Mouse (Mus musculus): ENCODE measurements at regions not wholly inside any gene's neighbourhood (a gene's known extent, or its start where the extent isn't known, plus 50 kb on each side); places are given as distances from the start of the nearest gene placed in this dataset.

- Histone ChIP-seq H3K4me3 (no peak overlapping the region), H3K9ac (no peak overlapping the region), H3K27me3 (no peaks in the 10 kb centered on the region), H3K4me2 (no peak overlapping the region), H3K36me3 (no peaks in the 10 kb centered on the region), H3K9me3 (replicated peaks) (no peaks in the 10 kb centered on the region), H3K4me1 (replicated peaks) (no peaks in the 10 kb centered on the region), H3K27ac (no peak overlapping the region)
- WGBS = 76% methylated on average over 1 of the region's 1 CpGs
- no peak for ATAC-seq (replicated peaks; ENCODE audit: insufficient number of reproducible peaks, insufficient read depth, low FRiP score, low read depth)
Measured at GRCm38 (mm10) chr6:143609100-143609499, 442.1 kb downstream of the Etnk1 start.

- no peak overlapping the region for H3K4me2 ChIP-seq
- no peak overlapping the region for H3K4me3 ChIP-seq
- 67% methylated on average over 10 of the region's 10 CpGs for WGBS
- ATAC-seq (replicated peaks; ENCODE audit: insufficient number of reproducible peaks, insufficient read depth, low FRiP score, low read depth) = no peak
- H3K27me3 ChIP-seq = no peaks in the 10 kb centered on the region
- H3K27ac ChIP-seq = no peak overlapping the region
- H3K36me3 ChIP-seq = no peaks in the 10 kb centered on the region
- H3K9ac ChIP-seq = no peak overlapping the region
- no peaks in the 10 kb centered on the region for H3K4me1 ChIP-seq (replicated peaks)
- no peaks in the 10 kb centered on the region for H3K9me3 ChIP-seq (replicated peaks)
Measured at GRCm38 (mm10) chr6:143612966-143613365, 445.9 kb downstream of the Etnk1 start.

- H3K4me1 ChIP-seq (replicated peaks) = no peaks in the 10 kb centered on the region
- 73% methylated on average over 11 of the region's 11 CpGs for WGBS
- H3K4me2 ChIP-seq = no peak overlapping the region
- no peaks in the 10 kb centered on the region for H3K9me3 ChIP-seq (replicated peaks)
- H3K4me3 ChIP-seq = no peak overlapping the region
- H3K27ac ChIP-seq = no peak overlapping the region
- no peaks in the 10 kb centered on the region for H3K27me3 ChIP-seq
- ATAC-seq (replicated peaks; ENCODE audit: insufficient number of reproducible peaks, insufficient read depth, low FRiP score, low read depth) = no peak
- no peaks in the 10 kb centered on the region for H3K36me3 ChIP-seq
- no peak overlapping the region for H3K9ac ChIP-seq
Measured at GRCm38 (mm10) chr6:143614431-143614987, 447.5 kb downstream of the Etnk1 start.

- Histone ChIP-seq H3K9ac (no peak overlapping the region), H3K9me3 (replicated peaks) (no peaks in the 10 kb centered on the region), H3K27ac (no peak overlapping the region), H3K4me3 (no peak overlapping the region), H3K27me3 (no peaks in the 10 kb centered on the region), H3K4me2 (no peak overlapping the region), H3K36me3 (no peaks in the 10 kb centered on the region), H3K4me1 (replicated peaks) (no peaks in the 10 kb centered on the region)
- 71% methylated on average over 8 of the region's 8 CpGs for WGBS
- no peak for ATAC-seq (replicated peaks; ENCODE audit: insufficient number of reproducible peaks, insufficient read depth, low FRiP score, low read depth)
Measured at GRCm38 (mm10) chr6:143615361-143615760, 448.3 kb downstream of the Etnk1 start.

GRCm38 (mm10) chr6:143616386-143616785, 449.4 kb downstream of the Etnk1 start:
- Histone ChIP-seq H3K27me3 (no peaks in the 10 kb centered on the region), H3K4me2 (no peak overlapping the region), H3K9me3 (replicated peaks) (no peaks in the 10 kb centered on the region), H3K9ac (no peak overlapping the region), H3K4me3 (no peak overlapping the region), H3K27ac (no peak overlapping the region), H3K4me1 (replicated peaks) (no peaks in the 10 kb centered on the region), H3K36me3 (no peaks in the 10 kb centered on the region)
- no peak for ATAC-seq (replicated peaks; ENCODE audit: insufficient number of reproducible peaks, insufficient read depth, low FRiP score, low read depth)
- WGBS = 76% methylated on average over 4 of the region's 4 CpGs

- Histone ChIP-seq H3K27me3 (no peaks in the 10 kb centered on the region), H3K4me2 (no peak overlapping the region), H3K9me3 (replicated peaks) (no peaks in the 10 kb centered on the region), H3K36me3 (no peaks in the 10 kb centered on the region), H3K9ac (no peak overlapping the region), H3K4me1 (replicated peaks) (no peaks in the 10 kb centered on the region), H3K27ac (no peak overlapping the region), H3K4me3 (no peak overlapping the region)
- no peak for ATAC-seq (replicated peaks; ENCODE audit: insufficient number of reproducible peaks, insufficient read depth, low FRiP score, low read depth)
- 63% methylated on average over 10 of the region's 10 CpGs for WGBS
Measured at GRCm38 (mm10) chr6:143618558-143618957, 451.5 kb downstream of the Etnk1 start.

- H3K27me3 ChIP-seq = no peaks in the 10 kb centered on the region
- no peak overlapping the region for H3K4me3 ChIP-seq
- ATAC-seq (replicated peaks; ENCODE audit: insufficient number of reproducible peaks, insufficient read depth, low FRiP score, low read depth) = no peak
- WGBS = 75% methylated on average over 2 of the region's 2 CpGs
- H3K9me3 ChIP-seq (replicated peaks) = no peaks in the 10 kb centered on the region
- no peaks in the 10 kb centered on the region for H3K4me1 ChIP-seq (replicated peaks)
- H3K27ac ChIP-seq = no peak overlapping the region
- H3K4me2 ChIP-seq = no peak overlapping the region
- H3K9ac ChIP-seq = no peak overlapping the region
- H3K36me3 ChIP-seq = no peaks in the 10 kb centered on the region
Measured at GRCm38 (mm10) chr6:143620583-143620982, 453.6 kb downstream of the Etnk1 start.

GRCm38 (mm10) chr6:143622161-143622560, 455.1 kb downstream of the Etnk1 start:
- 67% methylated on average over 2 of the region's 2 CpGs for WGBS
- H3K9me3 ChIP-seq (replicated peaks) = no peaks in the 10 kb centered on the region
- no peak overlapping the region for H3K4me3 ChIP-seq
- H3K36me3 ChIP-seq = no peaks in the 10 kb centered on the region
- no peaks in the 10 kb centered on the region for H3K4me1 ChIP-seq (replicated peaks)
- H3K27ac ChIP-seq = no peak overlapping the region
- no peak for ATAC-seq (replicated peaks; ENCODE audit: insufficient number of reproducible peaks, insufficient read depth, low FRiP score, low read depth)
- H3K27me3 ChIP-seq = no peaks in the 10 kb centered on the region
- no peak overlapping the region for H3K4me2 ChIP-seq
- no peak overlapping the region for H3K9ac ChIP-seq

- H3K4me2 ChIP-seq = no peak overlapping the region
- 84% methylated on average over 3 of the region's 3 CpGs for WGBS
- no peaks in the 10 kb centered on the region for H3K4me1 ChIP-seq (replicated peaks)
- no peak for ATAC-seq (replicated peaks; ENCODE audit: insufficient number of reproducible peaks, insufficient read depth, low FRiP score, low read depth)
- no peaks in the 10 kb centered on the region for H3K36me3 ChIP-seq
- H3K4me3 ChIP-seq = no peak overlapping the region
- no peak overlapping the region for H3K27ac ChIP-seq
- no peaks in the 10 kb centered on the region for H3K9me3 ChIP-seq (replicated peaks)
- H3K27me3 ChIP-seq = no peaks in the 10 kb centered on the region
- H3K9ac ChIP-seq = no peak overlapping the region
Measured at GRCm38 (mm10) chr6:143624901-143625300, 457.9 kb downstream of the Etnk1 start.

GRCm38 (mm10) chr6:143631581-143631980, 464.6 kb downstream of the Etnk1 start:
- no peak overlapping the region for H3K4me2 ChIP-seq
- no peaks in the 10 kb centered on the region for H3K27me3 ChIP-seq
- 58% methylated on average over 7 of the region's 7 CpGs for WGBS
- no peak overlapping the region for H3K9ac ChIP-seq
- no peaks in the 10 kb centered on the region for H3K9me3 ChIP-seq (replicated peaks)
- H3K27ac ChIP-seq = no peak overlapping the region
- no peaks in the 10 kb centered on the region for H3K36me3 ChIP-seq
- H3K4me3 ChIP-seq = no peak overlapping the region
- ATAC-seq (replicated peaks; ENCODE audit: insufficient number of reproducible peaks, insufficient read depth, low FRiP score, low read depth) = peak; percentile 55; the same call in 1 of the 2 replicates
- H3K4me1 ChIP-seq (replicated peaks) = 0 out of 2 replicates have a peak, but pooled peaks cover 2% of the 10 kb centered on the region

- H3K27ac ChIP-seq = no peak overlapping the region
- H3K9ac ChIP-seq = no peak overlapping the region
- H3K36me3 ChIP-seq = no peaks in the 10 kb centered on the region
- no peak overlapping the region for H3K4me3 ChIP-seq
- H3K4me1 ChIP-seq (replicated peaks) = 0 out of 2 replicates have a peak, but pooled peaks cover 2% of the 10 kb centered on the region
- no peak overlapping the region for H3K4me2 ChIP-seq
- 67% methylated on average over 6 of the region's 6 CpGs for WGBS
- ATAC-seq (replicated peaks; ENCODE audit: insufficient number of reproducible peaks, insufficient read depth, low FRiP score, low read depth) = no peak
- H3K27me3 ChIP-seq = no peaks in the 10 kb centered on the region
- no peaks in the 10 kb centered on the region for H3K9me3 ChIP-seq (replicated peaks)
Measured at GRCm38 (mm10) chr6:143633710-143634109, 466.7 kb downstream of the Etnk1 start.

GRCm38 (mm10) chr6:143634334-143634733, 467.3 kb downstream of the Etnk1 start:
- Histone ChIP-seq H3K9ac (no peak overlapping the region), H3K4me1 (replicated peaks) (0 out of 2 replicates have a peak, but pooled peaks cover 2% of the 10 kb centered on the region), H3K27me3 (no peaks in the 10 kb centered on the region), H3K4me2 (no peak overlapping the region), H3K36me3 (no peaks in the 10 kb centered on the region), H3K4me3 (no peak overlapping the region), H3K27ac (no peak overlapping the region), H3K9me3 (replicated peaks) (no peaks in the 10 kb centered on the region)
- 78% methylated on average over 10 of the region's 10 CpGs for WGBS
- ATAC-seq (replicated peaks; ENCODE audit: insufficient number of reproducible peaks, insufficient read depth, low FRiP score, low read depth) = no peak
